Mouse (Mus musculus) stomach, postnatal 0 days (tissue): ENCODE data around the gene Zfp366.
"Not testable (repeated sequence)": the region's sequence is repeated elsewhere in the genome, so short reads cannot be mapped to it uniquely, and the experiment has no call there.

Source experiments
- CTCF ChIP-seq: IDR thresholded peaks from 2 replicates; pipeline ENCODE4 v1.5.1; 2016; ENCODE audit warnings: antibody characterized with exemption, low read depth, mild to moderate bottlenecking, moderate library complexity
- EP300 ChIP-seq: optimal IDR thresholded peaks from 2 replicates; pipeline ENCODE3; 2016; ENCODE audit warnings: antibody characterized with exemption

DNA sequence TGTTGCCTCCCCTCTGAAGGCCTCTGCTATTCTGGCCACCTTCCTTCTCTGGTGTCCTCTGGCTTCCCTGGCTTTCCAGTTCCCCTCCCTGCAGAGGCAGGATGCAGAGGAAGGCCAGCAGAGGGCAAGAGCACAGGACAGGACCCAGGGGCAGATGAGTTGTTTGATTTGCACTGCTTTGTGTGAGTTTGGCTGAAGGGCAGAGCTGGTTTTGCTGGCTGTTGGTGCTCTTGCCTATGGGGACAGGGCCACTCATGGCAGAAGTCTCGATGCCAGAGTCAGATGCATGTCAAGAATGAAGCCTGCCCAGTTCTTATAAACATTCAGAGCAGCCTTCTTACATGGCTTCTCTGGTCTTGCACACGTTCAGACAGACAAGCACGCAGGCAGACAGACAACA, 1.8 kb upstream of the Zfp366 start:
- TF ChIP-seq CTCF, EP300: not testable (repeated sequence)
